Mouse (Mus musculus): ENCODE measurements around the gene Amigo3. TPM values are rescaled to one million over a fixed set of nuclear protein-coding genes. Genes with fewer than 3 reads are reported as not detected.
A peak's percentile ranks its signal among the peaks of the same experiment; 100 is the strongest.
"Not testable (repeated sequence)": the region's sequence is repeated elsewhere in the genome, so short reads cannot be mapped to it uniquely, and the experiment has no call there.

The Amigo3 gene
- polyA plus RNA-seq (2014; fragmentation: Nextera tagmentation; extraction: Ambion mirVana) = 1.6 and 1.8 TPM in 2 replicates

DNA sequence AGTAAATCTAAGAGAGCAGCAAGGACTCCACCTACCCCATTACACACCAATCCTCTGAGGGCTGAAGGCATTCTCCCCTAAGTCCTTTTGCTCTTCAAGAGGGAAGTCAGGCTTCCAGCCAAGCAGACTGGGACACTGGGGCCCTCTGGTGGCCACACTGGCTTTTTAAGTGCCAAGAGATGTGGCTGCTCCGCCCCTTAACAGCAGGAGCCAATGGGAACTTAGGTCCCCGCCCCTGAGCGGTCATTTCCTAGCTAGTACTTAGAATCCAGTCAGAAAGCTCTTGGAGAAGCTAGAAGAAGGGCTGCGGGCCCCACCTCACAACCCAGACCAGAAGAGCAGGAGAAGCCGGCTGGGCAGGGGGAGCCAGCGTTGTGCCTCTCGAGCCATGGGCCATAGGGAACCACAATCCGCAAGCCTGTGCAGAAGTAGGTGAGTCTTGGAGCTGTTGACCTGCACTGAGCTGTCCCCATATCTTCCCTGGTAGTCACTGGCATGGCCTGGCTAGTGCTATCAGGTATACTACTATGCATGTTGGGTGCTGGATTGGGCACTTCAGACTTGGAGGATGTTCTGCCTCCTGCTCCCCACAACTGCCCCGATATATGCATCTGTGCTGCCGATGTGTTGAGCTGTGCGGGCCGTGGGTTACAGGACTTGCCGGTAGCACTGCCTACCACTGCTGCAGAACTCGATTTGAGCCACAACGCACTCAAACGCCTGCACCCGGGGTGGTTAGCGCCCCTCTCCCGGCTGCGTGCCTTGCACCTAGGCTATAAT is at the start of gene Amigo3:
Gene Amigo3, plus strand, starts transcription at position 275 of the 780 bp plus-strand sequence.
- no peaks in the 10 kb centered on the region for H3K36me3 ChIP-seq (ENCODE audit: control insufficient read depth, insufficient read depth, low read length)
- H3K4me2 ChIP-seq (replicated peaks; ENCODE audit: low read depth, low read length) = 0 out of 2 replicates have a peak within 1 kb of the TSS, but pooled peaks have one; percentile 9
- H3K27me3 ChIP-seq (ENCODE audit: control insufficient read depth, insufficient read depth, low read length) = no peaks in the 10 kb centered on the region
- 57% methylated on average over 20 of the region's 20 CpGs for WGBS
- H3K27ac ChIP-seq (ENCODE audit: low read depth, low read length) = no peak within 1 kb of the TSS
- H3K4me3 ChIP-seq (ENCODE audit: low read depth, low read length) = no peak within 1 kb of the TSS
- H3K9ac ChIP-seq (ENCODE audit: low read depth, low read length) = no peak within 1 kb of the TSS
- DNase-seq (ENCODE audit: low spot score) (peak; percentile 97), ATAC-seq (ENCODE audit: low FRiP score) (peak; percentile 20; the same call in 1 of the 2 replicates)
- H3K4me1 ChIP-seq (replicated peaks; ENCODE audit: control insufficient read depth, insufficient read depth, low read length) = peaks cover 10% of the 10 kb centered on the region; the same call in 1 of the 2 replicates
- H3K9me3 ChIP-seq (ENCODE audit: control insufficient read depth, low read length) = no peaks in the 10 kb centered on the region

DNA sequence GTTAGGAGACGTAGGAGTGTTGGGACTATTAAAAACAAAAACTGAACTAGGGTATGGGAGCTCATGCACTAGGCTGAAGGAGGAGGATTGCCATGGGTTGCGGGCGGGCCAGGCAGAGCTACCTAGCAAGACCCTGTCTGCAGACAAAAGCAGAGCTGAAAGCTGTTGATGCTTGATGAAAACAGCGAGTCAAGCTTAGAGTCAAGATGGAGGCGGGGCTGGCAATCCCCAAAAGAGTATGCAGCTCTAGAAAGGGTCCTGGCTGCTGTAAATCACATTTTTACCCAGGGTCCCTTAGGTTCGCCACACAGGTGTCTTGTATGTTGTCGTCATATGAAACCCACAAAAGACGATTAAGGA is 49.4 kb upstream of the Amigo3 start:
- Histone ChIP-seq H3K36me3 (ENCODE audit: control insufficient read depth, insufficient read depth, low read length) (no peaks in the 10 kb centered on the region), H3K27me3 (ENCODE audit: control insufficient read depth, insufficient read depth, low read length) (no peaks in the 10 kb centered on the region), H3K27ac (ENCODE audit: low read depth, low read length) (no peak overlapping the region), H3K4me1 (replicated peaks; ENCODE audit: control insufficient read depth, insufficient read depth, low read length) (peaks cover 5% of the 10 kb centered on the region), H3K4me2 (replicated peaks; ENCODE audit: low read depth, low read length) (peak overlapping the region; percentile 81), H3K4me3 (ENCODE audit: low read depth, low read length) (peak overlapping the region; percentile 88), H3K9me3 (ENCODE audit: control insufficient read depth, low read length) (no peaks in the 10 kb centered on the region), H3K9ac (ENCODE audit: low read depth, low read length) (peak overlapping the region; percentile 97)
- peak; percentile 44 for DNase-seq (ENCODE audit: low spot score)
- 20% methylated on average over 8 of the region's 8 CpGs for WGBS
- no peak for ATAC-seq (ENCODE audit: low FRiP score)

DNA sequence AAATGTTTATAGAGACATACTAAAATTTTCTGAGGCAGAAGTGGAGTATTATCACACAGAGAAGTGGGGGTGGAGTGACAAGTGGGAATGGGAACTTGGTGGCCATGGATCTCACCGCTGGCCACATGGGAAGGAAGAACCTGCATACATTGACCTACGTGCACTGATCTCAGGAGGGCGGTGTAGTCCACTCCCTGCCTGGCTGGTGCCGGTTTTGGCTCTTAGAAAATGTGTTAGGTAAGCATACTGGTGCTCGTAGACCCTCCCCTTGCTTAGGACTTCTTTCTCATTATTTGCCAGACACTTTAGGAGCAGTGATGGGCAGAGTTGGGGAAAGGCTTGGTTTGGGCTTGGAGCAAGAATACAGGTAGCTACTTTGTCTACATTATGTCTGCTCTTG is 44.9 kb upstream of the Amigo3 start:
- no peaks in the 10 kb centered on the region for H3K36me3 ChIP-seq (ENCODE audit: control insufficient read depth, insufficient read depth, low read length)
- no peak for ATAC-seq (ENCODE audit: low FRiP score)
- H3K4me1 ChIP-seq (replicated peaks; ENCODE audit: control insufficient read depth, insufficient read depth, low read length) = peaks cover 5% of the 10 kb centered on the region
- no peak for DNase-seq (ENCODE audit: low spot score)
- H3K27me3 ChIP-seq (ENCODE audit: control insufficient read depth, insufficient read depth, low read length) = no peaks in the 10 kb centered on the region
- 91% methylated on average over 5 of the region's 5 CpGs for WGBS
- no peak overlapping the region for H3K4me3 ChIP-seq (ENCODE audit: low read depth, low read length)
- H3K4me2 ChIP-seq (replicated peaks; ENCODE audit: low read depth, low read length) = no peak overlapping the region
- no peak overlapping the region for H3K9ac ChIP-seq (ENCODE audit: low read depth, low read length)
- no peaks in the 10 kb centered on the region for H3K9me3 ChIP-seq (ENCODE audit: control insufficient read depth, low read length)
- H3K27ac ChIP-seq (ENCODE audit: low read depth, low read length) = no peak overlapping the region

DNA sequence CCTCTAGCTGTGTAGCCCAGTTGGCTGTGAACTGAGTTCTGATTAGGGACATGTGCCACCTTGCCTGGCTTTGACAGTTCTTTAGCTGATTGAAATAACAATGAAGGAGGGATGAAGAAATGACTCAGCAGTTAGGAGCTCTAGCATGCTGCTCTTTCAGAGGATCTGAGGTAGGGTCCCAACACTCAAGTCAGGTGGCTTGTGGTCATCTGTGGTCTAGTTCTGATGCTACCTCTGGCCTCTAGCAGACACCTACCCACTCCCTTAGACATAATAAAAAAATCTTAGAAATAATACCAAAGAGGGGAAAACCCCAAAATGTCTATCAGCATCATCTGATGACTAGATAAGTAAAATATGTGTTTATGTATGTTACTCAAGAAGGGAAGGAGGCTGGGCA is 42.6 kb upstream of the Amigo3 start:
- ATAC-seq (ENCODE audit: low FRiP score) (no peak), DNase-seq (ENCODE audit: low spot score) (no peak)
- Histone ChIP-seq H3K9me3 (ENCODE audit: control insufficient read depth, low read length) (no peaks in the 10 kb centered on the region), H3K27ac (ENCODE audit: low read depth, low read length) (no peak overlapping the region), H3K4me3 (ENCODE audit: low read depth, low read length) (no peak overlapping the region), H3K27me3 (ENCODE audit: control insufficient read depth, insufficient read depth, low read length) (no peaks in the 10 kb centered on the region), H3K36me3 (ENCODE audit: control insufficient read depth, insufficient read depth, low read length) (no peaks in the 10 kb centered on the region), H3K4me1 (replicated peaks; ENCODE audit: control insufficient read depth, insufficient read depth, low read length) (no peaks in the 10 kb centered on the region), H3K4me2 (replicated peaks; ENCODE audit: low read depth, low read length) (no peak overlapping the region), H3K9ac (ENCODE audit: low read depth, low read length) (no peak overlapping the region)

DNA sequence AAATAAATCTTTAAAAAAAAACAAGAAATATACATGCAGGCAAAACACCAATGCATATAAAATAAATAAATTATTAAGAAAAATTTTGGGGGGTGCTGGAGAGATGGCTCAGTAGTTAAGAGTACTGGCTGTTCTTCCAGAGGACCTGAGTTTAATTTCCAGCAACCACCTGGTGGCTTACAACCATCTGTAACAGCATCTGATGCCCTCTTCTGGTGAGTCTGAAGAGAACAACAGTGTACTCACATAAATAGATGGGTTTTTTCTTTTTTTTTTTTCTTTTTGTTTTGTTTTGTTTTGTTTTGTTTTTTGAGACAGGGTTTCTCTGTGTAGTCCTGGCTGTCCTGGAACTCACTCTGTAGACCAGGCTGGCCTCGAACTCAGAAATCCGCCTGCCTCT is 39.4 kb upstream of the Amigo3 start:
- H3K9ac ChIP-seq (ENCODE audit: low read depth, low read length); H3K4me2 ChIP-seq (replicated peaks; ENCODE audit: low read depth, low read length); DNase-seq (ENCODE audit: low spot score); H3K4me1 ChIP-seq (replicated peaks; ENCODE audit: control insufficient read depth, insufficient read depth, low read length); H3K9me3 ChIP-seq (ENCODE audit: control insufficient read depth, low read length); H3K27me3 ChIP-seq (ENCODE audit: control insufficient read depth, insufficient read depth, low read length); H3K27ac ChIP-seq (ENCODE audit: low read depth, low read length); H3K4me3 ChIP-seq (ENCODE audit: low read depth, low read length); ATAC-seq (ENCODE audit: low FRiP score); H3K36me3 ChIP-seq (ENCODE audit: control insufficient read depth, insufficient read depth, low read length): not testable (repeated sequence)
- WGBS = 100% methylated on average over 2 of the region's 2 CpGs

DNA sequence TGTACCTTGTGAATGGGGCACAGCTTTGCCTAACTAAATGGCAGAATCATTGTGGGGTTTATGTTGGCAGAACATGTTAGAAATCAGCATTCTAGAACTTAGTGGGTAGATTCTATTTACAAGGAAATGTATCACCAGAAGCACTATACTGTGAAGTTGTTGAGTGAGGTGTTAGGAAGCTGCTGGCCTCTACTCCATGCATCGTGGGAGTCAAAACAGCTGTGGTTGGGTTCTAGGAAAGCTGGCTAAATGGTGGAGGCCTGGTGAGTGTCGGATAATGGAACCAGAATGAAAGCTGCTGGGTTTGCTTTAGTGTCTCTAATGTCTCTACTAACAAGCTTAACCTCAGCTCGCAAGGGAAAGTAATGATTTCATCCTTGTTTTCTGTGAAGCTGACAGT is 35.8 kb upstream of the Amigo3 start:
- H3K4me2 ChIP-seq (replicated peaks; ENCODE audit: low read depth, low read length) = no peak overlapping the region
- H3K4me3 ChIP-seq (ENCODE audit: low read depth, low read length) = no peak overlapping the region
- H3K27ac ChIP-seq (ENCODE audit: low read depth, low read length) = no peak overlapping the region
- no peaks in the 10 kb centered on the region for H3K4me1 ChIP-seq (replicated peaks; ENCODE audit: control insufficient read depth, insufficient read depth, low read length)
- H3K27me3 ChIP-seq (ENCODE audit: control insufficient read depth, insufficient read depth, low read length) = no peaks in the 10 kb centered on the region
- ATAC-seq (ENCODE audit: low FRiP score) (no peak), DNase-seq (ENCODE audit: low spot score) (no peak)
- H3K9me3 ChIP-seq (ENCODE audit: control insufficient read depth, low read length) = no peaks in the 10 kb centered on the region
- 89% methylated on average over 3 of the region's 3 CpGs for WGBS
- H3K9ac ChIP-seq (ENCODE audit: low read depth, low read length) = no peak overlapping the region
- no peaks in the 10 kb centered on the region for H3K36me3 ChIP-seq (ENCODE audit: control insufficient read depth, insufficient read depth, low read length)

DNA sequence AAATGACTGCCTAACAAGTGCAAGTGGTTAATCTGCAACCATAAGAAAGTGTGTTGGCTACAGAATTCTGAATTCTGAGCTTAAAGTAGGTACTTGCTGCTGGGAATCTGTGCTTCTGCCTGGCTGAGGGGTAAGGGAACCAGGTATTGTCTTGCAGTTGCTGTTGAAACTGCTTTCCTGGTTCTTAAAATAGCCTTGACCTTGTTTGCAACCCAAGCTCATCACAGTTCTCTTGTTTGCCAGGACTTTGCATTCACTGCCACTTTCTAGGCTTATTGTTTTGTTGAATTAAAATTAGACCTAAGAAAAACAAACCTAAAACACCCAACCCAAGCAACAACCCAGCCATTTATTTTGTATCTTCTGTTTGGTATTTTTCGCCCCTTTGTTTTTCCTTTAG is 32.2 kb upstream of the Amigo3 start:
- H3K36me3 ChIP-seq (ENCODE audit: control insufficient read depth, insufficient read depth, low read length) = peaks cover 6% of the 10 kb centered on the region
- DNase-seq (ENCODE audit: low spot score) (no peak), ATAC-seq (ENCODE audit: low FRiP score) (no peak)

DNA sequence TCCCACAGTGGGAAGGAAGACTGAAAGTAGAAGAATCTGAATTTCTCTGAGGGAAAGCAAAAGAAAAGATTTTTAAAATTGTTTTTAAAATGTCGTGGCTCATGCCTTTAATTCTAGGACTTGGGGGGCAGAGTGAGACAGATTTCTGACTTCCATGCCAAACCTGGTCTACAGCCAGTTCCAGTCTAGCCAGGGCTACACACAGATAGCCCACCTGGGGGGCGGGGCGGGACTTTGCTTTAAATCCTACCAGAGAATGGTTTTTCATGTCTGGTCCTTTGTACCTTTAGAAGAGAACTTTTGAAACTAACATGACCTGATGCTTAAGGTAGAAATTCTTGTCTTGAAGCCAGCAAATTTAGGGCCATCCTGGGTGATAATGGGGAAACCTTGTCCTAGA is 29.7 kb upstream of the Amigo3 start:
- no peaks in the 10 kb centered on the region for H3K9me3 ChIP-seq (ENCODE audit: control insufficient read depth, low read length)
- H3K27ac ChIP-seq (ENCODE audit: low read depth, low read length) = no peak overlapping the region
- no peak overlapping the region for H3K9ac ChIP-seq (ENCODE audit: low read depth, low read length)
- peaks cover 6% of the 10 kb centered on the region for H3K36me3 ChIP-seq (ENCODE audit: control insufficient read depth, insufficient read depth, low read length)
- DNase-seq (ENCODE audit: low spot score) = no peak
- no peak for ATAC-seq (ENCODE audit: low FRiP score)
- H3K4me2 ChIP-seq (replicated peaks; ENCODE audit: low read depth, low read length) = no peak overlapping the region
- no peaks in the 10 kb centered on the region for H3K27me3 ChIP-seq (ENCODE audit: control insufficient read depth, insufficient read depth, low read length)
- no peak overlapping the region for H3K4me3 ChIP-seq (ENCODE audit: low read depth, low read length)
- 94% methylated on average over 3 of the region's 3 CpGs for WGBS
- H3K4me1 ChIP-seq (replicated peaks; ENCODE audit: control insufficient read depth, insufficient read depth, low read length) = no peaks in the 10 kb centered on the region

More for the DNA sequence above, 32.2 kb upstream of the Amigo3 start:
- no peak overlapping the region for H3K4me2 ChIP-seq (replicated peaks; ENCODE audit: low read depth, low read length)
- H3K4me1 ChIP-seq (replicated peaks; ENCODE audit: control insufficient read depth, insufficient read depth, low read length) = no peaks in the 10 kb centered on the region
- H3K27ac ChIP-seq (ENCODE audit: low read depth, low read length) = no peak overlapping the region
- 92% methylated on average over 1 of the region's 1 CpGs for WGBS
- H3K4me3 ChIP-seq (ENCODE audit: low read depth, low read length) = no peak overlapping the region
- no peaks in the 10 kb centered on the region for H3K27me3 ChIP-seq (ENCODE audit: control insufficient read depth, insufficient read depth, low read length)
- no peaks in the 10 kb centered on the region for H3K9me3 ChIP-seq (ENCODE audit: control insufficient read depth, low read length)
- H3K9ac ChIP-seq (ENCODE audit: low read depth, low read length) = no peak overlapping the region

DNA sequence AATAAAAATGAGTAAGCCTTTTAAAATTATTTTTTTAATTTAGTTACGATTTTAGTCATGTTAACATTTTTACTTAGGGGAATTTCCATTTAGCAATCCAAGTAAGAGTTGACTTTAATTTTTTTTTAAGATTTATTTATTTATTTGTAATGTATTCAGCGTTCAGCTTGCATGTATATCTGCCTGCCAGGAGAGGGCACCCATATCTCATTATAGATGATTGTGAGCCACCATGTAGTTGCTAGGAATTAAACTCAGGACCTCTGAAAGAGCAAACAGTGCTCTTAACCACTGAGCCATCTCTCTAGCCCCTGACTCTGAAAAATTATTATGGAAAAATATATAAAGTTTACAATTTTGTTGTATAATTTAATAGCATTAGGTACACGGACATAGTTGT is 26.4 kb upstream of the Amigo3 start:
- Histone ChIP-seq H3K27me3 (ENCODE audit: control insufficient read depth, insufficient read depth, low read length) (no peaks in the 10 kb centered on the region), H3K9ac (ENCODE audit: low read depth, low read length) (no peak overlapping the region), H3K9me3 (ENCODE audit: control insufficient read depth, low read length) (no peaks in the 10 kb centered on the region), H3K4me1 (replicated peaks; ENCODE audit: control insufficient read depth, insufficient read depth, low read length) (no peaks in the 10 kb centered on the region), H3K27ac (ENCODE audit: low read depth, low read length) (no peak overlapping the region), H3K4me2 (replicated peaks; ENCODE audit: low read depth, low read length) (no peak overlapping the region), H3K4me3 (ENCODE audit: low read depth, low read length) (no peak overlapping the region), H3K36me3 (ENCODE audit: control insufficient read depth, insufficient read depth, low read length) (peaks cover 6% of the 10 kb centered on the region)
- 92% methylated on average over 3 of the region's 3 CpGs for WGBS
- DNase-seq (ENCODE audit: low spot score) (no peak), ATAC-seq (ENCODE audit: low FRiP score) (no peak)
